Mouse (Mus musculus) mature B cell (primary cell): ENCODE measurements around the gene Gngt2.

Experiments used
- in situ Hi-C: fragments of 300-500 bp; cut with MboI; formaldehyde crosslinking; loops from 2 replicates; pipeline ENCODE4 v1.14.3; 2019

Gngt2 gene

DNA sequence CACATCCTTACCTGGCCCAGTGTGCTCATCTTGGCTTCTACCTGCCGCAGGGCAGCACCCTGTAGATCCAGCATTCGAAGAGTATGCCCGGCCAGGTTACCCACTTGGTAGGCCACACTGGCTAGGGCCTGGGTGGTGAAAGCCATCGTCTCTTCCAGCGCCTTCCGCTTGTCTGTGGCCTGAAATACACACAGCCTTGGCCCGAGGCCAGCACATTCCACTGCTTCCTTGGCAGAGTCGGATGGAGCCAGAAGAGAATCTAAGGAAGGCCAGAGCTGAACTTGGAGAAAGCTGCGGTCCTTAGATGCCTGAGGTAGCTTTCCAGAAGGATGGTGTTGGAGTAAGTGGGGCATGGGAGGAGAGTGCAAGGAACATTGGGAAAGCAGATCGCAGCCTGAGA lies at the start of gene Gngt2:
TSS of gene Gngt2 (plus strand) at position 158 of the 400 bp plus-strand sequence.
- in situ Hi-C loops, result no loop called here

DNA sequence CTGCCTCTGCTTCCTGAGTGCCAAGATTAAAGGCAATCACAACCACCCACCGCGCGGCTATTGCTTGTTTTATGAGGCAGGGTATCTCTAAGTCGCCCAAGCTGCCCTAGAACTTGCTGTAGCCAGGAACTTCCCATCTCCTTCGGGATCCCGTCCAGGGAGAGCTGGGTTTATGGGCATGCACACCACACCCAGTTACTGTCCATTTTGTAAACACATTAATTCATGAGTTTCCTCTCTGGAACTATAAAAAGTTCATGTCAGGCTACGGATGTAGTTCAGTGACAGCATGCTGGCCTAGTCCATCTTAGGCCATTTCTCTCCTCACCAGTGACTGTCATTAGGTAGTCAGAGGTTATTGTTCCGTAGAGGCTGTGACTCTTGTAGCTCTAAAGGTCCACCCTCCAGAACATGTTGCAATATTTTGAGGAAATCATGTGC lies 47.5 kb upstream of the Gngt2 start:
- in situ Hi-C loops, result no loop called here

DNA sequence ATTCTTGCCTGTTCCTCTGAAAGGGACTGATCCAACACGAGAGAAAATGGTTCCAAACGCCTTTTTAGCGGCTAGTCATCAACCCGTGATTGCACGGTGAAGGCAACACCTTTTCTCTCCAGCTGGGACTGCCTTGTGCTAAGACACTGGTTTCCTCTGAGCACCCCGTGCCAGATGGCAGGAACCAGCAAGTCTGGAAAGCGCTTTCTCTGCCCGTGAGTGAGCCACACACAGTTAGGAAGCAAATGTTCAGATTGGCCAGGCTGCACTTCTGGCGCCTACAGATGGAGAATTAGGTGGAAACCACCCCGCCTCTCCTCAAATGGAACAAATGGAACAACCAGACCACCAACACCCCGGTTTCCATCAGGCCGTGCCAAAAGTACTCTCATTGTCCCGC lies 45.2 kb upstream of the Gngt2 start:
- in situ Hi-C loops, result no loop called here

DNA sequence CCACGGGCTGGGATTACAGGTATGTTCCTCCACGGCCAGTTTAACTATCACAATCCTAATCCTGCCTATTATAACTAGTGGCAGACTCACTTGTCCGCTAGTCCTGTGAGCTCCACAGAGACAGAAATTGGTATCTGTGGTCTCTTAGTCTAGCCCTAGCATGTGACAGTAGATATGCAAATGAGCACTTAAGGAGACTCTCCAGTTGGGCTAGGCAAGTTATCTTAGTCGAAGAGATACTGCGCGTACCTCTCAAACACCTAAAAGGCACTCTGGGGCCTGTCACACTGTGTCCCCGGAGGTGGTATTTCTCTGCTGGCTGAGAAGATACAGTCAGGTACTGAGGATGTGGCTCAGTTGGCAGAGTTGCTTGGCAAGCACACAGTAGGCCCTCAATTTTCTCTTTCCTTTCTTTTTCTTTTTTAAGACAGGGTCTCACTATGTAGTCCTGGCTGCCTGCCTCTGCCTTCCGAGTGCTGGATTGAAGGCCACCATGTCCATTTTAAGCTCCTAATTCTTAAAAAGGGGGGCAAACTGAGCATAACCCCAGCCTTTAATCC lies 44.0 kb upstream of the Gngt2 start:
- in situ Hi-C loops, result no loop called here

DNA sequence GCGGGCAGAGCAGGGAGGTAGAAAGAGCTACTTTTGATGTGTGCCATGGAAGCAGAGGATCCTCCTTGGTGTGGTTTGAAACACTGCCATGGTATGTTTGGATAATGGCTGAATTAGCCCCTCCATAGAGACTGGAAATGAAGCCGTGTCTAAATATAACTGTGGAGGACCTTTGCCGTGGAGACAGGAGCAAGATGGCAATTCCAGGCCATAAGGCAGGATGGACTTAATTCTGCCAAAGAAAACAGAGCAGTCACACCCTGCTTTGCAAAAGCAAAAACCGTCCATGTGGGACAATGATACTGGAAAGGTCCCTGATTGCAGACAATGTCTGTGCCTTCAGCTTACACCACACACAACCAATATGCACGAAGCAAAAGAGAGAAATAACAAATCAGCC lies 42.8 kb upstream of the Gngt2 start:
- in situ Hi-C loops, result no loop called here

DNA sequence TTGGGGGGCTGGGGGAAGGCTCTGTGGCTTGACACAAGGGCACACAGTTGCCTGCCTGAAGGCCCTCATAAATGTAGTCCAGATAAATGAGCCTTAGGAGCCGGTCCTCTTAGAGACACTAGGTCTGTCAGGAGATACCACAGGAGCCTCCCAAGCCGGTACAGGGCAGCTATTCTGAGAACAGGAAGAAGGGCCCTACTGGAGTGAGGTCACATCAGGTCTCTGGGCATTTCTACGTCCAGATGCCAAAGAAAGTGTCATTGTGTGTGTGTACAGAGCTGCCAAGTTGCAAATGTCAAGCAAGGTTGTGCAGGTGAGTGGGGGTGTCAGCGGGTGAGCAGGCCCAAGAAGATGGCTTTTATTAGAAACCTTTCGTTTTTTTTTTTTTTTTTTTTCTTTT lies 41.4 kb upstream of the Gngt2 start:
- in situ Hi-C loops, result no loop called here

DNA sequence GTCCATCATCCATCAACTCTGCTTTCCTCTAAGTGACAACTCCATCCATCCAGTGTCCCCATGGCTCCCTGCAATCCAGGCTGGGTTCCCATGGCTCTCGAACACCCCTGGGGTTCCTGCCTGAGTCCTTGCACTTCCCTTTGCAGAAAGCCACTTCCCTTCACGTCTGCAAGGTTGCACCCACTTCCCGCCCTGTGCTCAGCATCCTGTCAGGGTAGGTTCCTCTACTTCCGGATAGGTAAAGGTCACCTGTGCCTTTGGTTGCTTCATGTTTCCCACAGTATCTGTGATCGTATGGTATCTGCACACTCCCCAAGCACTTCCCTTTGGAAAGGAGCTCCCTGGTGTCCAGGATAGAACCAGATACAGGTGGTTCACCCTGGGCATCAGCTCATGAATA lies 32.0 kb upstream of the Gngt2 start:
- in situ Hi-C loops, result no loop called here

DNA sequence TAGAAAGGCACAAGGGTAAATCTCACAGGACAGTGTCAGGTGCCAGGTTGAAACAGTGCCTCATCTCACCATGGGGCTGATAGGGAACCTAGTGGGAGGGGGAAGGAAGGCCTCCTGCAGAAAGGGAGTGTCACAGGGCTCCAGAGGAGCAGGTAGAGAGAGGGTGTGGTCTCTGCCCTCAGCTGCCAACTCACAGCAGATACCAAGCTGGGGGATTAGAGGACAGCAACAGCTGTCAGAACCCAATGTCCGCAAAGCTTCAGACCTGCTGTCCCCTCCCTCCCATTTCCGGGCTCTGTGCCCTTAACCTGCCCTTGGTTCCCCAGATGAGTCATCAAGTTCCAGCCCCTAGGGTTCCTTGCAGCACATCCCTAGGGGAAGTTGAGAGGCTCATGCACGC lies 31.5 kb upstream of the Gngt2 start:
- in situ Hi-C loops, result no loop called here

DNA sequence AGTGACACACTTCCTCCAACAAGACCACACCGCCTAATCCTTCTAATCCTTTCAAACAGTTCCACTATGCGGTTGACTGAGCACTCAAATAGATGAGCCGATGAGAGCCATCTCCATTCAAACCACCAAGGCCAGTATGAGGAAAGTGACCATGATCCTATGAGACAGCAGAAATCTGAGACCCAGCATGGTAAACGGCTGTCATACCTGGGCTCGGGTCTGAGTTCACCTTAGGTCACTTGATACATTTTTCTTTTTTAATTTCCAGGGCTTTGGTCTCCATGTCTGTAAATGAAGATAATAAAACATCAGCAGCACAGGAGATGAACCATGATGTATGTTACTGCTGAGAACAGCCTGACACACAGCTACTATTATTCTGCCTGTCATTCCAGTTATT lies 29.1 kb upstream of the Gngt2 start:
- in situ Hi-C loops, result no loop called here

DNA sequence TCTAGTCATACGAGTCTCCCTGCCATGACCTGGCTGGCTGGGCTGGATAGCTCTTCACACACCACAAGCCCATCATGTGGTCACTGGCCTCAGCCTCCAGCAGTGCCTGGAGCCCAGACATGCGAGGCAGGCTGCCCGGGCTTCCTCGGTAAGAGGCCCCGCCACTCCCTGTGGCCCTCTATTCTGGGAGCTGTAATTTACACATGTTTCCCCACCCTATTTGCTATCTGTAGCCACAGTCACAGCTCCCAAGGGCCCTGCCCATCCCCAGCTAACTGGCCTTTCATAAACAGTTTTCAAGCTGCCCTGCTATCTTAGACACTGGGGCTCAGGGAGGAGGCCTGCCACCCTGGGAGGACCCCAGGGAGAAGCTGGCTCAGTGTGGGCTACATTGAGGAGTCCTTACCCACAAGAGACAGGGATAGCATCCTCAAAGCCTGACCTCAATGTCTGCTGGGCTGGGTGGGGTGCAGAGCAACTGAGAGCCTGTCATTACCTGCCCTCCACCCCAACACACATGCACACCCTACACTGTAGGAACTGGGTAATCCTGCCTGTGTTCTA lies 28.5 kb upstream of the Gngt2 start:
- in situ Hi-C loops, result no loop called here

DNA sequence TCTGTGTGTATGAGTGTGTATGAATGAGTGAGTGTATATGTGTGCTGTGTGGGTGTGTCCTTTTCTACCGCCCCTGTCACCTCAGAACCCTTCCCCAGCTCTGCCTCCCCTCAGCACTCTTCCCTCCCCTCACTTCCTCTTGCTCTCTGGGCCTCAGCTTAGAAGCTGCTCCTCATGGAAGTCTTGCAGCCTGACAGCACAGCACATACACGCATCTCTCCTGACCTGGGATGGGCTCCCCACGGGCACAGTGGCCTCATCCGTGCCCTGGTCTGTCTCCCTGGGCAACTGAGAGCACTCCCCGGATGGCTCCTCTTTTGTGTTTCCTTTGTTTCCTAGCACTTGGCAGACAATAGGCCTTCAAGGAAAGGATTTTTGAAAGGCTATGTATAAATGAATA lies 27.4 kb upstream of the Gngt2 start:
- in situ Hi-C loops, result no loop called here

DNA sequence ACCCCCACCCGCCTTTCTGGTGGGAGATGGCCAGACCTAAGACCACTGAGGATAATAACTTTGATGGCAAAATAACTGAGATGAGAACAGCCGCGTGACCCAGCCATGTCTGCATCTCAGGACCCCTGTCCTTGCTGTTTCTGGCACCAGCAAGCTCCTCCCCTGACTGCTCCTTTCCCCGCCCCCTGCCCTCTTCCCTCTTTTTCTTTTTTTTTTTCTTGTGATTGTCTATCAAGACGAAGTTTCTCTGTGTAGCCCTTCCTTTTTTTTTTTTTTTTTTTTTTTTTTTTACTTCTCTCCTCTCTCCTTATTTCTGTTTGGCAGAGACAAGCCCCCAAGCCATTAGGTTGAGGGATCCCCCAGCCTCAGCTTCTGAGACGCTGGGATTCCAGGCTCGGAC lies 26.2 kb upstream of the Gngt2 start:
- in situ Hi-C loops, result no loop called here

DNA sequence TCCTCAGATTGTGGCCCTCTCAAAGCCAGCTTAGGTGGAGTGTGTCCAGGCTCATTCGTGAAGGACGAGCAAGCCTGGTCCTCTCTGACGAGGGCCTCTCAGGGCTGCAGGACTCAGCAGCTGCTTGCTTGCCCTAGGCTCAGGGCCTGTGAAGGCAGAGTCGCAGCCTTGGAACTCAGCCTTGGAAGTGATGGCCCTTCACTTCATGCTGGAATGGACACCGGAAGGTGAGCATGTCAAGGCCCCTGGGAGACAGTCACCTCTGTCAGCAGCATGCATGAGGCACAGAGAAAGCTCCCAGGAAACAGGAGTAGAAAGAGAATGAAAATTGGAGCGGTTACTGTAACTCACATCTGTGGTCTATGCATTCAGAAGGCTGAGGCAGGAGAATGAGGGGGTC lies 25.3 kb upstream of the Gngt2 start:
- in situ Hi-C loops, result no loop called here

DNA sequence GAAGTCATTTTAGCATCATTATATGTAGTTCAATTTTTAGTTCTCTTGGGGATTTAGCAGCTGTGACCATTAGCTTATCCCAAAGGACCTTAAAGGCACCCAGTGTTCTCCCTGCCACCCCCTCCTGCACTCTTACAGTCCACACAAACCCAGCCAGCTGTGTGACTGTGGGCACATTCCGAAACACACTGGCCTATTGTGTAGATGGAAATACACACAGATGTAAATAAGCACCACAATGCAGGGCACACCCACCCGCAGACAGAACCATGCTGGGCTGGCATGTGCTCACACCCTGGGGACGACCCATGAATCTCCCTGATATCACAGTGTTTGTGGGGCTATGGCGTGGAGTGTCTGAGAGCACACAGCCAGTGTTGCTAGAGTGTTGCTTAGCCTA lies 24.8 kb upstream of the Gngt2 start:
- in situ Hi-C loops, result no loop called here

DNA sequence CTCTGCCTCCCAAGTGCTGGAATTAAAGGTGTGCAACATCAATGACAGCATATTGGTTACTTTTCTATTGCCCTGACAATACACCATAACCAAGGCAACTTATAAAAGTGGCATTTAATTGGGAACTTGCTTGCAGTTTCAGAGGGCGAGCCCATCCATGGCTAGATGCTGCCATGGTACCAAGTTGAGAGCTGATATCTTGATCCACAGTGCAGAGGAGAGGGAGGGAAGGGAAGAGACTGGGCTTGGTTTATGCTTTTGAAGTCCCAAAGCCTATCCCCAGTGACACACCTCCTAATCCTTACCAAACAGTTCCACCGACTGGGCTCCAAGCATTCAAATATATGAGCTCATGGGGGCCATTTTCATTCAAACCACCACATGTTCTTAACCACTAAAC lies 22.9 kb upstream of the Gngt2 start:
- in situ Hi-C loops, result no loop called here

DNA sequence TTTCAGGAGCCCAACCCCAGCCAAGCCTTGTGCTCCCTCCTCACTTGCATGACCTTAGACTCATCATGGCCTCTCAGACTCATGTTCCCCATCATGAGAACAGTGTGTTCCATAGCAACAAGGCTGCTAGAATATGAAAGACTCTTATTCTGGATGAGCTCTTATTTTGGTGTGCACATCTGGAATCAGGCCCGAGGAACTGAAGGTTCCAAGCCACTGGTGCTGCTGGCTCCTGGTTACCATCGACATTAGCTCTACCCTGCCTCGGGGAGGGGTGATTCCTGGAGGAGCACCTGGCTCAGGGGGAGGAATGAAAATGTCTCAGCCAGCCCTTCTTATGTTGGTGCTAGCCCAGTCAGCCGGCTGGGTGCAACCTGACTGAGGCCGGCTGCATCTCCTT lies 22.2 kb upstream of the Gngt2 start:
- in situ Hi-C loops, result no loop called here

DNA sequence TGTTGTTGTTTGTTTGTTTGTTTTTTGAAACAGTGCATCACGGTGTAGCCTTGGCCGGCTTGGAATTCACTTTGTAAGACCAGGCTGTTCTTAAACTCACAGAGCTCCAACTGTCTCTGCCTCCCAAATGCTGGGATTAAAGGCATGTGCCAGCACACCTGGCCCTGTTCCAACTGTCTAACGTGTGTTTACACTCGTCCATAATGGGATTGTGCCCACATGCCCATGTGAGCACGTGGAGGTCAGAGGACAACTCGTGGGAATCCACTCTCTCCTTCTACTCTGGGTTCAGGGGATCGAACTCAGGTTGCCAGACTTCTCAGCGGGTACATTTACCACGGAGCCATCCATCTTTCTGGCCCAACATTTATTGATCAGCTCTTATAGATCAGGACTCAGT lies 21.6 kb upstream of the Gngt2 start:
- in situ Hi-C loops, result no loop called here

DNA sequence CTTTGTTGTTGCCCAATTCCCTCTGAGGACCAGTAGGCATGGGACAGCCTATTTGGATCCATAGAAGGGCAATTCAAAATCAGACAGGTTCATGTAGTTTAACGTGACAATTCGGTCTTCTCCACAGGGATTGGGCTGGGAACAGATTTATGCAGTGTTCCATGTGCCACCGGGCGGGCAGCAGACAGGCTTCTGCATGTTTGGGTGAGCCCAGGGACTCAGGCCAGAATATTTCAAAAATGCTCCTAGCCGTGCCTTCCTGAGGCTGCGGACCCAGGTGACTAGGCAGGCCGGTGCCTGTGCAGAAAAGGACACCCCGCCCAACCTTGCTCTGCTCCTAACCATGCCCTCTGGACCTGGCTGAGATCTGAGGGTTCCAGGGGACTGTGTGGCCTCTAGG lies 17.9 kb upstream of the Gngt2 start:
- in situ Hi-C loops, result no loop called here

DNA sequence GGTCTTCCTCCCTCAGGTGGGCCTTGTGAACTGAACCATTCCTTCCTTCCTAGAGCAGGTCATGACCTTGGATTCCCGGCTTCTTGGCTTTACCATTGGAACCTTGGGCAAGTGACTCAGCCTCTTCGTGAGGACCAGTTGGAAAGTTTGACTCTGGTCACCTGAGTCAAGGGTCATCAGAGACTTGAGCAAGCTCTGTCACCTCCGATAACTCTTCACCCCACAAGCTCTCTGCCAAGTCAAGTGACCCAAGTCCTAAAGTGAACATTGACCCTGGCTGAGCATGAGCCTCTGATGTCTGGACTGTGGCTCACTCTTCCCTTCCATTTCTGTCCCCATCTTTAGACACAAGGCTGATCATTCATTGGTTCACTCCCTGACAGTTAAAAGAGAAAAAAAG lies 15.5 kb upstream of the Gngt2 start:
- in situ Hi-C loops, result loop anchor here (5.0 kb wide), 1 partner anchor 36 kb away; no protein-coding TSS in a partner anchor

DNA sequence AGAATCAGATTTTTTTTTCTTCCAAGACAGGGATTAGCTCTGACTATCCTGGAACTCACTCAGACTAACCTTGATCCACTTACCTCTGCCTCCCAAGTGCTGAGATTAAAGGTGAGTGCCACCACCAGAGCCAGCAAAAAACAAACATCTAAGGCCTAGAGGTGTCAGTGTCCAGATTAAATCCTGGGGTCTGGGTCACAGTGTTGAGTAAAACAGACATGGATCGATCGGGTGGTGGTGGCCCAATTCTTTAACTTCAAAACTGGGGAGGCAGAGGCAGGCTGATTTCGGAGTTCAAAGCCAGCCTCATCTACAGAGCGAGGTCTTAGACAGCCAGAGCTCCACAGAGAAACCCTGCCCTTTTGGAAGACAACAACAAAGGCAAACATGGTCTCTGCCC lies 14.6 kb upstream of the Gngt2 start:
- in situ Hi-C loops, result loop anchor here (5.0 kb wide), 1 partner anchor 35 kb away; no protein-coding TSS in a partner anchor

DNA sequence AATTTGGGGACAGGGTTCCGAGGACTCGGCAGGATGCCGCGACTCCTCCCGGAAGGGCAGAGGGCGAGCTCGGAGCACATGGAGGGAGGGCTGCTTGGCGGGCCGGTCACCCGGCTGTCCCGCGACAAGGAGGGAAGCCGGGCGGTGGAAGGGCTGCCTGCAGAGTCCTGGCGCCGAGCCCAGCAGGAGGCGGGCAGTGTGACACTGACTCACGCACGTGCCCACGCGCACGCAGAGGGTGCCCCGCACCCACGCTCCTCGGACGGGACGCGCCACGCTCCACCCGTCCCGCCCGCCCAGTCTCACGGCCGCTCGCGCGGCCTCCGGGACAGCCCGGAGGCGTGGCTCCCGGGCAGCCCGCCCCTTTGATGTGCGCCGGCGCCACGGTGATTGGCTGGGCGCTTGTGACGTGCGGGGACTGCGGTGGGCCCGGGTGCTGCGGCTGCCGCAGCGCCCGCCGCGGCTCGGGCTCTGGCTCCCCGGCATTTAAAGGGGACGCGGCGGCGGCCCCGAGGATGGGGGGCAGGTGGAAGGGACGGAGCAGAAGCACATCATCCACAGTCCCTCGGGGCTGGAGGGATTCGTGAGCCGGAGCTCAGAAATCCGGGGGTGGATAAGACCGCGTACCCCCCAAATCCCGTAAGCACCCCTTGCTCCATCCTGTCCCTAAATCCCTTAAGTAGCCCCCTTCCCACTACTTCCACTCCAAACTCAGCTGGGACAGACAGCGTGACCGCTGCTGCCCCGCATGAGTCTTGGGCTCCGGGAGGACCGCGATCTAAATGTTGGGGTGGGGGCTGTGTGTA lies 12.7 kb upstream of the Gngt2 start, which contains the start of gene Phospho1:
TSS of gene Phospho1 (plus strand) at position 429 of the 806 bp plus-strand sequence.
- in situ Hi-C loops, result loop anchor here (5.0 kb wide), 1 partner anchor 33 kb away; no protein-coding TSS in a partner anchor

DNA sequence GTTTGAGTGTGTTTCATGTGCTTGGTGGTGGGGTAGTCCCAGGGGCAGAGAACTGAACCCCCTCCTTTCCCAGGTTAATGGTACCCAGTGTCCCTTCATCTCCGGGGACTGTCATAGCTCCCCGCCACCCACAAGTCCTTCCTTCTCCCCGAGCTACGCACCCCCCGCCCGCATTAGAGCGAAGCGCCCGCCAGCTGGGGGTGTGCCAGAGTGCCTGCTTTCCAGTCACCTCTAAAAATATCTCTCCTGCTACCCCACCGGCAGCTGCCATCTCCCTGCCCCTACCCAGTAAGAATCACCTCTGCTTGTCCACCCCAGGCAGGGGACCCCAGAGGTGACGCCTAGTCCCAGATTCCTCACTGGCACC lies 12.2 kb upstream of the Gngt2 start:
- in situ Hi-C loops, result loop anchor here (5.0 kb wide), 1 partner anchor 32 kb away; no protein-coding TSS in a partner anchor

DNA sequence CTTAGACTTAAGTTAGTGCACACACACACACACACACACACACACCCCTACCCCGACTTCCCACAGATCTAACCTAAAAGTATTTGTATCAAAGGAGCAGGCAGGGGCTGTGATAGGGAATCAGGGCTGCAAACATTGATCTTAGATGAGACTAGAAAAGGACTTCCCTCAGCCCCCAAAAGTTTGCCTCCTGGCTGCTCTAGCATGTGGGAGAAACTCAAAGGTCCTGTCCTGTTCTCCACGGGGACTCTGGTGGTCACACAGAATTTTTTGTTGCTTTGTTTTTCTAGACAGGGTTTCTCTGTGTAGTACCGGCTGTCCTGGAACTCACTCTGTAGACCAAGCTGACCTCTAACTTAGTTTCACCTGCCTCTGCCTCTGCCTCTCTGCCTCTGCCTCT lies 11.4 kb upstream of the Gngt2 start:
- in situ Hi-C loops, result no loop called here
